8 mouse cellular contexts compared by ENCODE assay signal in the genomic region with DNA sequence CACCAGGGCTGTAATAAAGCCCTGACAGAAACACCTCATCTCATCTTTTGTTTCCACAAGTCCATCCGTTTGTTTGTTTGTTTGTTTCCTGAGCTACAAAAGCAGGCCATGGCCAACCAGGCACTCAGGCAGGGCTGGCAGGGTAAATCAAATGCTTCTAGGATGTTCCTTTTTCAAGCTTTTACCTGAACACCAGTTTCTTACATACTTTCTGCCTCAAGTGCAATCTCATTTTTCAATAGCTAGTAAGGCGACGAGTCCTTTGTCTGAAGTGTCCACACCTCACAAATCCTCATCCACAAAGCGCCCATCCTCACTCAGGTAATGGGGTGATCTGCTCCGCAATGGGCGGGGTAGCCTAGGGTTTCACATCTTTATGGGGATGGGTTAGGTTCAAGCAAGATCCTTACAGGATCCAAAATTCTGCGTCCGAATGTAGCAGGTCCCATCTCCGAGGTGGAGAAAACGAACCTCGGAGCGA. TPM values are rescaled to one million over a fixed set of nuclear protein-coding genes. Genes with fewer than 3 reads are reported as not detected.
A peak's percentile ranks its signal among the peaks of the same experiment; 100 is the strongest.
DNase-seq lines count a peak whose midpoint lies in the region; ATAC-seq and TF ChIP-seq lines count a peak whose summit lies in the region.

No protein-coding gene starts in this region.

- peak overlapping the region; percentile 91 for H3K4me2 ChIP-seq in heart, embryonic 16.5 days (ENCODE audit: low read depth, low read length)
- H3K4me2 ChIP-seq in forebrain, embryonic 16.5 days (ENCODE audit: low read length) = peak overlapping the region; percentile 90

- H3K9me3 ChIP-seq in heart, embryonic 16.5 days (replicated peaks; ENCODE audit: control insufficient read depth, low read length) = no peaks in the 10 kb centered on the region
- no peaks in the 10 kb centered on the region for H3K9me3 ChIP-seq in MEL (replicated peaks; ENCODE audit: insufficient read depth, low read length)
- H3K9me3 ChIP-seq in forebrain, embryonic 16.5 days (ENCODE audit: control insufficient read depth, low read length) = no peaks in the 10 kb centered on the region

- WGBS in heart, embryonic 16.5 days = 2% methylated on average over 12 of the region's 12 CpGs
- under 1% methylated on average over 12 of the region's 12 CpGs for WGBS in forebrain, embryonic 16.5 days

- ATAC-seq in heart, embryonic 16.5 days (replicated peaks; ENCODE audit: extremely low read depth, insufficient read depth, low FRiP score) = no peak
- no peak for ATAC-seq in forebrain, embryonic 16.5 days
- peak; percentile 8; the same call in 1 of the 2 replicates for ATAC-seq in megakaryocyte-erythroid progenitor cell, adult 5-6 weeks (replicated peaks; ENCODE audit: low FRiP score, low TSS enrichment, poor library complexity, severe bottlenecking)

- H3K36me3 ChIP-seq in heart, embryonic 16.5 days (ENCODE audit: control insufficient read depth, insufficient read depth) = 0 out of 2 replicates have a peak, but pooled peaks cover 3% of the 10 kb centered on the region
- peaks cover 0 to 16% of the 10 kb centered on the region in 2 experiments; a peak in 2 of 4 replicates for H3K36me3 ChIP-seq in MEL (ENCODE audit: control insufficient read depth in 1 of 2, insufficient read depth in 2 of 2, low read length in 2 of 2)
- no peaks in the 10 kb centered on the region for H3K36me3 ChIP-seq in forebrain, embryonic 16.5 days (ENCODE audit: control insufficient read depth, insufficient read depth)

- TF ChIP-seq RAD21 in MEL (IDR thresholded peaks at IDR 0.05; ENCODE audit: low read depth, low read length) = no peak

- no peak for TF ChIP-seq EP300 in MEL (IDR thresholded peaks at IDR 0.05; ENCODE audit: low read depth in 1 of 2, low read length in 2 of 2)

- H3K4me3 ChIP-seq in heart, embryonic 16.5 days (ENCODE audit: low read length) = peak overlapping the region; percentile 100
- H3K4me3 ChIP-seq in MEL (ENCODE audit: control insufficient read depth in 1 of 2, insufficient read depth in 1 of 2, low read depth in 2 of 2, low read length in 2 of 2) = peak overlapping the region; percentile 87 to 90
- H3K4me3 ChIP-seq in forebrain, embryonic 16.5 days (replicated peaks; ENCODE audit: low read length) = peak overlapping the region; percentile 93

- TF ChIP-seq POLR2A in MEL (IDR thresholded peaks at IDR 0.05; ENCODE audit: control insufficient read depth in 1 of 2, insufficient read depth in 1 of 2, low read depth in 1 of 2, low read length in 2 of 2, poor library complexity in 1 of 2) = no peak

- peak overlapping the region; percentile 91 for H3K9ac ChIP-seq in heart, embryonic 16.5 days (ENCODE audit: low read length)
- H3K9ac ChIP-seq in MEL (ENCODE audit: control insufficient read depth, low read depth, low read length, poor library complexity, severe bottlenecking) = peak overlapping the region; percentile 82
- H3K9ac ChIP-seq in forebrain, embryonic 16.5 days (replicated peaks; ENCODE audit: low read depth, low read length) = peak overlapping the region; percentile 93

- H3K4me1 ChIP-seq in heart, embryonic 16.5 days (ENCODE audit: control insufficient read depth, insufficient read depth, low read length) = peaks cover 8% of the 10 kb centered on the region
- peaks cover 4 to 16% of the 10 kb centered on the region in 2 experiments for H3K4me1 ChIP-seq in MEL (ENCODE audit: control insufficient read depth in 1 of 2, insufficient read depth in 2 of 2, low read length in 2 of 2)
- peaks cover 20% of the 10 kb centered on the region for H3K4me1 ChIP-seq in forebrain, embryonic 16.5 days (replicated peaks; ENCODE audit: control insufficient read depth, insufficient read depth, low read length)

- H3K79me2 ChIP-seq in MEL (ENCODE audit: control insufficient read depth, insufficient read depth, low read length, poor library complexity) = no peaks in the 10 kb centered on the region; the same call in none of the 2 replicates

- no peaks in the 10 kb centered on the region for H3K27me3 ChIP-seq in heart, embryonic 16.5 days (ENCODE audit: control insufficient read depth, insufficient read depth, low read length)
- no peaks in the 10 kb centered on the region for H3K27me3 ChIP-seq in MEL (ENCODE audit: control insufficient read depth in 1 of 2, insufficient read depth in 2 of 2, low read length in 2 of 2)
- no peaks in the 10 kb centered on the region for H3K27me3 ChIP-seq in forebrain, embryonic 16.5 days (replicated peaks; ENCODE audit: control insufficient read depth, insufficient read depth, low read length)

- peak overlapping the region; percentile 79 for H3K27ac ChIP-seq in heart, embryonic 16.5 days (ENCODE audit: low read length)
- no peak overlapping the region for H3K27ac ChIP-seq in MEL (ENCODE audit: control insufficient read depth, low read depth, low read length)
- peak overlapping the region; percentile 93 for H3K27ac ChIP-seq in forebrain, embryonic 16.5 days (ENCODE audit: low read length)

- no peak for DNase-seq in heart, adult 9 months (ENCODE audit: low spot score in 2 of 2)
- no peak for DNase-seq in MEL (ENCODE audit: low read depth, low spot score)
- DNase-seq in ovary, postnatal 10 days (ENCODE audit: low spot score) = no peak
- DNase-seq in layer of hippocampus, postnatal 14 days (ENCODE audit: low spot score in 2 of 2) = no peak
- DNase-seq in adrenal gland, postnatal 4 days (ENCODE audit: low spot score in 2 of 2) = no peak

- TF ChIP-seq CTCF in MEL (IDR thresholded peaks at IDR 0.05 in 2 of 3, conservative IDR thresholded peaks at IDR 0.05 in 1 of 3; ENCODE audit: control insufficient read depth in 1 of 3, insufficient read depth in 1 of 3, low read depth in 2 of 3, low read length in 3 of 3, poor library complexity in 1 of 3, severe bottlenecking in 1 of 3) = no peak

TF ChIP-seq in MEL, 35 proteins besides CTCF, POLR2A, EP300 and RAD21 (continues in another document):
- TF ChIP-seq NRF1 (IDR thresholded peaks at IDR 0.05; ENCODE audit: insufficient read depth, low read depth, low read length, poor library complexity, severe bottlenecking) = peak; percentile 3; the same call in 1 of the 2 replicates

RNA-seq across cellular contexts. Expression of a gene that starts 0.6 kb away (rescaled TPM):
- 7.5 and 12.0 TPM in 2 replicates for polyA plus RNA-seq in heart, embryonic 16.5 days (2015; fragmentation: Nextera tagmentation; extraction: Ambion mirVana)
- 7.0 and 8.3 TPM in 2 replicates for total RNA-seq in MEL (2012; rRNA removed)
- 1 to 10 TPM in 1 of 2 experiments, not detected in 1; 7.0 TPM for polyA plus RNA-seq in MEL (2012; ENCODE audit: insufficient read depth in 1 of 2, insufficient read length in 2 of 2, low read depth in 1 of 2, low replicate concordance in 2 of 2, missing spikeins in 1 of 2)
- 74.2 and 83.3 TPM in 2 replicates for polyA plus RNA-seq in forebrain, embryonic 16.5 days (2015; fragmentation: Nextera tagmentation; extraction: Ambion mirVana)
- total RNA-seq in megakaryocyte-erythroid progenitor cell, adult 5-6 weeks (2014; fragmentation: Nextera tagmentation) = 2.3 and 2.7 TPM in 2 replicates
- total RNA-seq in megakaryocyte-erythroid progenitor cell, adult 5-6 weeks (2017) = 3.1 and 9.8 TPM in 2 replicates
- total RNA-seq in layer of hippocampus, postnatal 14 days (2021) = 10 to 100 TPM; 21.5 to 26.7 TPM
- total RNA-seq in adrenal gland, postnatal 4 days (2021) = 10 to 100 TPM in 1 of 2 experiments, 1 to 10 TPM in 1; 8.3 to 11.6 TPM

RNA-seq across cellular contexts. Expression of a gene that starts 49.8 kb away (rescaled TPM):
- polyA plus RNA-seq in heart, embryonic 16.5 days (2015; fragmentation: Nextera tagmentation; extraction: Ambion mirVana) = 13.1 and 13.6 TPM in 2 replicates
- 22.0 TPM in 2 replicates for total RNA-seq in MEL (2012; rRNA removed)
- 10 to 100 TPM in 1 of 2 experiments, not detected in 1; 42.6 TPM for polyA plus RNA-seq in MEL (2012; ENCODE audit: insufficient read depth in 1 of 2, insufficient read length in 2 of 2, low read depth in 1 of 2, low replicate concordance in 2 of 2, missing spikeins in 1 of 2)
- 16.3 and 19.6 TPM in 2 replicates for polyA plus RNA-seq in forebrain, embryonic 16.5 days (2015; fragmentation: Nextera tagmentation; extraction: Ambion mirVana)
- total RNA-seq in megakaryocyte-erythroid progenitor cell, adult 5-6 weeks (2014; fragmentation: Nextera tagmentation) = 15.8 and 25.4 TPM in 2 replicates
- total RNA-seq in megakaryocyte-erythroid progenitor cell, adult 5-6 weeks (2017) = 7.4 and 9.9 TPM in 2 replicates
- 1 to 10 TPM; 8.6 to 9.0 TPM for total RNA-seq in layer of hippocampus, postnatal 14 days (2021)
- total RNA-seq in adrenal gland, postnatal 4 days (2021) = 10 to 100 TPM in 1 of 2 experiments, 1 to 10 TPM in 1; 9.8 to 11.7 TPM

RNA-seq across cellular contexts. Expression of a gene that starts 50.4 kb away (rescaled TPM):
- polyA plus RNA-seq in heart, embryonic 16.5 days (2015; fragmentation: Nextera tagmentation; extraction: Ambion mirVana) = 0.16 TPM in 1 of 2 replicates, not detected in the other
- 0.13 and 0.23 TPM in 2 replicates for total RNA-seq in MEL (2012; rRNA removed)
- under 1 TPM in 1 of 2 experiments, not detected in 1; 0.42 TPM for polyA plus RNA-seq in MEL (2012; ENCODE audit: insufficient read depth in 1 of 2, insufficient read length in 2 of 2, low read depth in 1 of 2, low replicate concordance in 2 of 2, missing spikeins in 1 of 2)
- polyA plus RNA-seq in forebrain, embryonic 16.5 days (2015; fragmentation: Nextera tagmentation; extraction: Ambion mirVana) = 0.22 and 0.32 TPM in 2 replicates
- total RNA-seq in megakaryocyte-erythroid progenitor cell, adult 5-6 weeks (2014; fragmentation: Nextera tagmentation) = not detected in 2 replicates
- total RNA-seq in megakaryocyte-erythroid progenitor cell, adult 5-6 weeks (2017) = not detected in 2 replicates
- total RNA-seq in layer of hippocampus, postnatal 14 days (2021) = not detected
- total RNA-seq in adrenal gland, postnatal 4 days (2021) = not detected

RNA-seq across cellular contexts. Expression of a gene that starts 56.9 kb away (rescaled TPM):
- polyA plus RNA-seq in heart, embryonic 16.5 days (2015; fragmentation: Nextera tagmentation; extraction: Ambion mirVana) = 13.6 and 17.5 TPM in 2 replicates
- 12.3 and 13.7 TPM in 2 replicates for total RNA-seq in MEL (2012; rRNA removed)
- 10 to 100 TPM in 1 of 2 experiments, not detected in 1; 20.5 TPM for polyA plus RNA-seq in MEL (2012; ENCODE audit: insufficient read depth in 1 of 2, insufficient read length in 2 of 2, low read depth in 1 of 2, low replicate concordance in 2 of 2, missing spikeins in 1 of 2)
- 45.4 and 50.0 TPM in 2 replicates for polyA plus RNA-seq in forebrain, embryonic 16.5 days (2015; fragmentation: Nextera tagmentation; extraction: Ambion mirVana)
- 9.1 and 16.5 TPM in 2 replicates for total RNA-seq in megakaryocyte-erythroid progenitor cell, adult 5-6 weeks (2014; fragmentation: Nextera tagmentation)
- total RNA-seq in megakaryocyte-erythroid progenitor cell, adult 5-6 weeks (2017) = 2.6 and 13.0 TPM in 2 replicates
- 10 to 100 TPM; 36.8 to 38.4 TPM for total RNA-seq in layer of hippocampus, postnatal 14 days (2021)
- total RNA-seq in adrenal gland, postnatal 4 days (2021) = 10 to 100 TPM; 10.8 TPM

RNA-seq across cellular contexts. Expression of a gene that starts 56.9 kb away (rescaled TPM):
- polyA plus RNA-seq in heart, embryonic 16.5 days (2015; fragmentation: Nextera tagmentation; extraction: Ambion mirVana) = 36.4 and 41.7 TPM in 2 replicates
- 7.5 and 9.3 TPM in 2 replicates for total RNA-seq in MEL (2012; rRNA removed)
- 10 to 100 TPM in 1 of 2 experiments, not detected in 1; 53.9 TPM for polyA plus RNA-seq in MEL (2012; ENCODE audit: insufficient read depth in 1 of 2, insufficient read length in 2 of 2, low read depth in 1 of 2, low replicate concordance in 2 of 2, missing spikeins in 1 of 2)
- polyA plus RNA-seq in forebrain, embryonic 16.5 days (2015; fragmentation: Nextera tagmentation; extraction: Ambion mirVana) = 105 and 106 TPM in 2 replicates
- total RNA-seq in megakaryocyte-erythroid progenitor cell, adult 5-6 weeks (2014; fragmentation: Nextera tagmentation) = 60.3 and 83.6 TPM in 2 replicates
- total RNA-seq in megakaryocyte-erythroid progenitor cell, adult 5-6 weeks (2017) = 20.6 and 46.8 TPM in 2 replicates
- total RNA-seq in layer of hippocampus, postnatal 14 days (2021) = 10 to 100 TPM; 42.8 to 43.5 TPM
- 10 to 100 TPM; 32.2 to 36.0 TPM for total RNA-seq in adrenal gland, postnatal 4 days (2021)
